Mouse (Mus musculus) hindbrain, embryonic 16.5 days (tissue): ENCODE data around the gene Kctd21. TPM values are rescaled to one million over a fixed set of nuclear protein-coding genes. Genes with fewer than 3 reads are reported as not detected.

Experiments used
- ATAC-seq: fragments of 200-750 bp; cut with Nextera tagmentation; 2 replicates; pipeline ENCODE4 v1.8.0; 2017; ENCODE audit warnings: moderate TSS enrichment, moderate library complexity
- H3K27ac ChIP-seq: fragments of 300-500 bp; sonication (generic); 2 replicates; pipeline ENCODE4 v1.5.1; 2014; ENCODE audit warnings: low read depth, mild to moderate bottlenecking, control low read depth, low read length, moderate library complexity
- H3K27me3 ChIP-seq: fragments of 300-500 bp; sonication (generic); replicated peaks from 2 replicates; pipeline ENCODE4 v1.6.1; 2014; ENCODE audit warnings: low read length; ENCODE audit not compliant: control insufficient read depth, insufficient read depth
- H3K36me3 ChIP-seq: fragments of 300-500 bp; sonication (generic); 2 replicates; pipeline ENCODE4 v1.6.1; 2014; ENCODE audit warnings: mild to moderate bottlenecking, low read length, moderate library complexity, mixed read lengths; ENCODE audit not compliant: control insufficient read depth, insufficient read depth
- H3K4me1 ChIP-seq: fragments of 300-500 bp; sonication (generic); 2 replicates; pipeline ENCODE4 v1.6.1; 2014; ENCODE audit warnings: low read depth, low read length; ENCODE audit not compliant: control insufficient read depth, insufficient read depth
- H3K4me2 ChIP-seq: fragments of 300-500 bp; sonication (generic); 2 replicates; pipeline ENCODE4 v1.6.1; 2014; ENCODE audit warnings: mild to moderate bottlenecking, low read length, control low read depth, moderate library complexity
- H3K4me3 ChIP-seq: fragments of 300-500 bp; sonication (generic); 2 replicates; pipeline ENCODE4 v1.5.1; 2014; ENCODE audit warnings: mild to moderate bottlenecking, low read length, control low read depth, moderate library complexity
- H3K9ac ChIP-seq: fragments of 300-500 bp; sonication (generic); 2 replicates; pipeline ENCODE4 v1.6.1; 2014; ENCODE audit warnings: low read depth, mild to moderate bottlenecking, control low read depth, low read length, moderate library complexity
- H3K9me3 ChIP-seq: fragments of 300-500 bp; sonication (generic); 2 replicates; pipeline ENCODE4 v1.6.1; 2014; ENCODE audit warnings: mild to moderate bottlenecking, low read length, moderate library complexity; ENCODE audit not compliant: control insufficient read depth
- WGBS: fragments of 180-500 bp; shearing (Covaris S2); extraction: QIAGEN DNeasy Blood & Tissue Kit; methylation state at CpG from one replicate; pipeline ENCODE4 v1.1.7; 2014; 5-methylcytosine and 5-hydroxymethylcytosine counted together
- polyA plus RNA-seq: library from polyadenylated mRNA; unstranded; fragments of >200 nt; fragmentation: Nextera tagmentation; extraction: Ambion mirVana; gene quantifications from 2 replicates; pipeline ENCODE4 v1.2.1, GENCODE M21; 2015

Kctd21 gene
- polyA plus RNA-seq, 1 experiment from 2014 or later = 7.7 TPM

DNA sequence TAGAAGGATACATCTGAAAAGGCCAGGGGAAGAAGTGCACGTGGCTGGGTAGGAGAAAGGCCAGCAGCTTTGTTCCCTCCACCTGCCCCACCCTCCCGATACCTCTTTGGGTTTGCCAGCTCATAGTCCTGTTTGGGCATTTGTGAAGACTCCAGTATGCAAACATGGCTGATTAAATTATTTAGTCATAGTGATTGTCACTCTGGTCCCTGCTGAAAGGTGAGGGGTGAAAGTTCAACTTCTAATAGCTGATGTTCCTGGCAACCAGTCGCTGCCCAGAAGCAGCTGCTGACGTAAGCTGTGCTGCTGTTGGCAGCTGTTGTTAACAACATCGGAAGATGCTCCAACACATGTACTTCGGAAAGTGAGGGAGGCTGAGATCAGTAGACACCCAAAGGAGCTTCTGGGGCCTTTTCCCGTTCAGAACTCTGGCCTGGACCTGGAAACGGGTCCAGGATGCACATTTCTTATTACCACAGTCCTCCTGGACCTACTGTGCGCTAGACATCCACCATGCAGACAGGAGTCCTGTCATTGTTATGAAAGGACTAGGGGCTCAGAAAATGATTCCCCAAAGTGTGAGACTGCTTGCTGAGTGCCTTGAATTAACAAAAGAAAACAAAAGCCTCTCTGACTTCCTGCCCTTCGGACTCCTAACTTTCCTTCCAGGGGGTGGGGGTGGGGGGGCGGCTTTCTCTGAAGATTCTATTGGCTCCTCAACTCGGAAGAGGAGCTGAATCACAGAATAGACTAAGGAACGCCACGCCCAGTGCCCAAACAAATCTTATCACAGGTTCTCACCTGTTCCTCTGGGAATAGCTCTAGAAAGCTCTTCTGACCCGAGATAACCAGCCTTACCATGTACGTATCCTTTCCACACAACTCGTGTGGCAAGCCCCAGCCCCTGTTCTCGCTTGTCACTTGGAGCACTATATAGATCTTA lies 9.1 kb downstream of the Kctd21 start:
- H3K9ac ChIP-seq = no peak overlapping the region
- no peak overlapping the region for H3K4me3 ChIP-seq
- 66% methylated on average over 18 of the region's 18 CpGs for WGBS
- H3K27ac ChIP-seq = no peak overlapping the region
- ATAC-seq = no peak
- no peaks in the 10 kb centered on the region for H3K9me3 ChIP-seq
- no peak overlapping the region for H3K4me2 ChIP-seq
- no peaks in the 10 kb centered on the region for H3K27me3 ChIP-seq
- peaks cover 11% of the 10 kb centered on the region for H3K4me1 ChIP-seq
- no peaks in the 10 kb centered on the region for H3K36me3 ChIP-seq

DNA sequence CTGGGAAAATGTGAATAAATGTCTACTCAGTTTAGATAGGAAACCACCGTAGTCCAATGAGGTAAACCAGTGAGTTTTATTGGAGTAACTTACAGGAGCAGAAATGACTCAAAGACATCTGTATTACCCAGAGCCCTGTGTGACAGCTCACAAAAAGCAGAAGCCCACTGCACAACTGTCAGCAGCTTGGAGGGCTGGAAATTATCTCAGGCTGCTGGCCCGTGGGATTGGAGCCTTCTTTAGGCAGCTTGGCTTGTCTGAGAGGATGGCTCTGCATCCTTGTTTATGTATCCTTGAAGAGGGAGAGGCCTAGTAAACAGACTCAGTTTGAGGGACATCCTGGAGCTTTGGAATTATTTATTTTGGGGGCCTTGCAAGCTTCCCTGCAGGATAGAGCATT lies 10.8 kb downstream of the Kctd21 start:
- H3K9ac ChIP-seq = no peak overlapping the region
- WGBS = 85% methylated on average over 2 of the region's 2 CpGs
- no peak overlapping the region for H3K4me2 ChIP-seq
- H3K4me1 ChIP-seq = peaks cover 11% of the 10 kb centered on the region
- H3K9me3 ChIP-seq = no peaks in the 10 kb centered on the region
- H3K27me3 ChIP-seq = no peaks in the 10 kb centered on the region
- ATAC-seq = no peak
- H3K27ac ChIP-seq = no peak overlapping the region
- H3K4me3 ChIP-seq = no peak overlapping the region
- H3K36me3 ChIP-seq = peaks cover 3% of the 10 kb centered on the region

DNA sequence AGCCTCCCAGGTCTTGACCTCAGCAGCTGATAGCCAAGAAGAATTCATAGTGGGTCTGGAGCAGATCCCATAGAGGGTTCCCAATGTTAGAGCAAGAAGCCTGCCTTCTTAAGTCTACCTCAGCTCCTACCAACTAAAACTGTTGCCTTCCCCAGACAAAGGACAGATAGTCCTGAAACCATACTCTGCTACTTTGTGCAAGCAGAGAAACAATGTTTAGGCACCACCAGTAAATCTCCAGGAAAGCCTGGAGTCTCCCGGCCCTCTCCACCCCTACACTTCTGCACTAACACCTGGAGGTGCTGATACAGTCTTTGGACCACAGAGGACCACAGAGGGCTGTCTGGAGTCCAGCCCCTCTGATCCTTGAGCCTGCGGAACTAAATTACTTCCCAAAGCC lies 12.5 kb downstream of the Kctd21 start:
- H3K4me3 ChIP-seq = no peak overlapping the region
- H3K4me1 ChIP-seq = peaks cover 11% of the 10 kb centered on the region
- H3K9ac ChIP-seq = no peak overlapping the region
- H3K36me3 ChIP-seq = peaks cover 3% of the 10 kb centered on the region
- H3K9me3 ChIP-seq = no peaks in the 10 kb centered on the region
- H3K27ac ChIP-seq = no peak overlapping the region
- 91% methylated on average over 2 of the region's 2 CpGs for WGBS
- no peak overlapping the region for H3K4me2 ChIP-seq
- no peak for ATAC-seq
- H3K27me3 ChIP-seq = no peaks in the 10 kb centered on the region

DNA sequence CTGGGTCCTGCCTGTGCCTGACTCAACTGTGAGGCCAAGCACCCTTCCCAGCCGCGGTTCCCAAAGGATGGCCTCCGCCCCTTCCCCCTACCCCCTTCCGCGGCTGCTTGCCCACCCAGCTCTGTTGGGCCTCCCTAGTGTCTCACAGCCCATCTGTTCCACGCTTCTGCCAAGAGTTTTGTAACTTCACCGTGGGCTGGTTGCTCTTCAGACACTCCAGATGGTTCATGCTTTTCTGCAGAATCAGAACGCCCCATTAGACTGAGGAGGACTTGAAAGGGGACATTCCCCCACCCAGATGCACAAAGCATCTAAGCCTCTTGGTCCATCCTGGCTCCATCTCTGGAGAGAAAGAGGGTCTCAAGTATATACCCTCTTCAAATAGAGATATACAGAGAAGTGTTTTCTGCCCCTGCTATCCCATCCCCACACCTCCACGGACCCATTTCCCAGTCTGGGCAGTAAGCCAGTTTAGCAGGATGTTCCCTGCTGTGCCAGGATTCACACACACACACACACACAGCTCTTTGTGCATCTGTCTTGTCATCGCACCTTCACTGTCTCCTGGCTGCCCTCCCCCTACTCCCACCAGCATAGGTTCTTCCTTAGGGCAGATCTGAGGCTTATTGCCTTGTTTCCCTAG lies 13.2 kb downstream of the Kctd21 start:
- Histone ChIP-seq H3K9ac (no peak overlapping the region), H3K9me3 (no peaks in the 10 kb centered on the region), H3K27ac (peak overlapping the region; percentile 25), H3K4me3 (no peak overlapping the region), H3K4me1 (peaks cover 11% of the 10 kb centered on the region), H3K27me3 (no peaks in the 10 kb centered on the region), H3K4me2 (no peak overlapping the region), H3K36me3 (peaks cover 3% of the 10 kb centered on the region)
- WGBS = 47% methylated on average over 10 of the region's 10 CpGs
- peak; percentile 81 for ATAC-seq

DNA sequence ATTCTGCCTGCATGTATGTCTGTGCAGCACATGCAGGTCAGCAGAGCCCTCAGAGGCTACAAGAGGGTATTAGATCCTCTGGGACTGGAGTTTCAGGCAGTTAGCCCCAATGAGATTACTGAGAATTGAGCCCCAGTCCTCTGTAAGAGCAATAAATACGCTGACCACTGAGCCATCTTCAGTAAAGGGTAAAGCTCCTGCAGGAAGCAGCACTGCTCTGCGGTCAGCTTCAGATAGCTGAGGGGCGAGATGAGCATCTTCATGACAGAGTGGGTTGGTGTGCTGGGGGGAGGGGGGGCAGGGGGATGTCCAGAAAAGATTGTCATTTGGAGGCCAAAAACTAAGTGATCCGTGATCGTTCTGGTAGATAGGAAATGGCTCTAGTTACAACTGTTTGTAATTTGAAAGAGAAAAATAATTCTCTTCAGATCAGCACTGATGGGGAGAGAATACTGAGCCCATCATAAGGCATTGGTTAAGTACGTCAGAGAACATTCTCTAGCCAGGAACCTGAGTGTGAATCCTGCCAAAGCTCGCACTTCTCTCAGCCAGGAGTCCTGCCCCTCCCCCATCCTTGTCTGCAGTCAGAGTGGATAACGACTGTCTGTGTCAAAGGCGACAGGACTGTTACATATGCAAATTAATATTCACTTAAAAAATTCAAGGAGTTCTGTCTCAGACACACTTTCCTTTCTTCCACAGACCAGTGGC lies 14.1 kb downstream of the Kctd21 start:
- no peak overlapping the region for H3K9ac ChIP-seq
- no peak overlapping the region for H3K4me2 ChIP-seq
- no peak for ATAC-seq
- no peaks in the 10 kb centered on the region for H3K27me3 ChIP-seq
- H3K4me1 ChIP-seq = peaks cover 11% of the 10 kb centered on the region
- 64% methylated on average over 9 of the region's 9 CpGs for WGBS
- no peak overlapping the region for H3K4me3 ChIP-seq
- no peaks in the 10 kb centered on the region for H3K9me3 ChIP-seq
- peaks cover 3% of the 10 kb centered on the region for H3K36me3 ChIP-seq
- H3K27ac ChIP-seq = peak overlapping the region; percentile 25; the same call in 1 of the 2 replicates

DNA sequence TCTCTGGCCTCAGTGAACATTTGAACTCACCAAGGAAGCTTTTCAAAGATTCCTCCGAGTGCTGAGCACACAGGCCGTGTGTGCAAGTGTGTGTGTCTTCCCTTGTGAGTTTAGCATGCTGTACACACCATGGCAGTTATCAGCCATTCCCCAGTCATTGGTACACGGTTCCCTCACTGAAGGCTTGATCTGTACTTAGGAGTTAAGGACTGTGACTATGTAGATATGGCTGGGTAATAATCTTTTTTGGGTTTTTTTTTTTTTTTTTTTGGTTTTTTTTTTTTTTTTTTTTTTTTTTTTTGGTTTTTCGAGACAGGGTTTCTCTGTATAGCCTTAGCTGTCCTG lies 14.7 kb downstream of the Kctd21 start:
- 75% methylated on average over 3 of the region's 4 CpGs for WGBS
- H3K9me3 ChIP-seq = no peaks in the 10 kb centered on the region
- no peaks in the 10 kb centered on the region for H3K27me3 ChIP-seq
- H3K4me2 ChIP-seq = no peak overlapping the region
- no peak overlapping the region for H3K9ac ChIP-seq
- H3K36me3 ChIP-seq = peaks cover 3% of the 10 kb centered on the region
- H3K27ac ChIP-seq = no peak overlapping the region
- no peak overlapping the region for H3K4me3 ChIP-seq
- H3K4me1 ChIP-seq = peaks cover 11% of the 10 kb centered on the region
- no peak for ATAC-seq

DNA sequence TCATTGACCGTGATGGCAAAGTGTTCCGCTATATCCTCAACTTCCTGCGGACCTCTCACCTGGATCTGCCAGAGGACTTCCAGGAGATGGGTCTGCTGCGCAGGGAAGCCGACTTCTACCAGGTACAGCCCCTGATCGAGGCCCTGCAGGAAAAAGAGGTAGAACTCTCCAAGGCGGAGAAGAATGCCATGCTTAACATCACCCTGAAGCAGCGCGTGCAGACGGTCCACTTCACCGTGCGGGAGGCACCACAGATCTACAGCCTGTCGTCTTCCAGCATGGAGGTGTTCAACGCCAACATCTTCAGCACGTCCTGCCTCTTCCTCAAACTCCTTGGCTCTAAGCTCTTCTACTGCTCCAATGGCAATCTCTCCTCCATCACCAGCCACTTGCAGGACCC lies 15.3 kb downstream of the Kctd21 start:
- H3K9ac ChIP-seq = no peak overlapping the region
- no peaks in the 10 kb centered on the region for H3K9me3 ChIP-seq
- H3K27ac ChIP-seq = no peak overlapping the region
- WGBS = 97% methylated on average over 15 of the region's 15 CpGs
- H3K4me3 ChIP-seq = no peak overlapping the region
- H3K36me3 ChIP-seq = peaks cover 3% of the 10 kb centered on the region
- peaks cover 11% of the 10 kb centered on the region for H3K4me1 ChIP-seq
- no peak overlapping the region for H3K4me2 ChIP-seq
- ATAC-seq = no peak
- no peaks in the 10 kb centered on the region for H3K27me3 ChIP-seq

DNA sequence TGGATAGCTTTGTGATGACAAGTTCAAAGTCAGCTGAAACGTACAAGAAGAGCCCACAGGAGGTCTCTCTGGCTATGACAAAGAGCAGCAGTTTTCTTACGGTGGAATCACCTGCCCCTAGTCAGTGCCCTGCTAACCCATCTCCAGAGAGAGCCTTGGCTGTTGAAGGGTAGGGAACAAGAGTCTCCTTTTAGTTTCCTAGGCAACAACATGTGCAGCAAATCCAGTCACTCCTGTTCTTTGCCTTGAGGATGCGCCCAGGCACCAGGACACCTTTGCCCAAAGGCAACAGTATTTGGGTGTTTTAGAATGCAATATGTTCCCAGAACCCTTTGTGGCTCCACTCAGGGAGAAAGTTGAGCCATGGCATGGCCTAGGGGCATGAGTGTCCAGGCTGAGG lies 16.2 kb downstream of the Kctd21 start:
- Histone ChIP-seq H3K4me3 (no peak overlapping the region), H3K36me3 (peaks cover 3% of the 10 kb centered on the region), H3K4me1 (peaks cover 11% of the 10 kb centered on the region), H3K4me2 (no peak overlapping the region), H3K27ac (no peak overlapping the region), H3K9me3 (no peaks in the 10 kb centered on the region), H3K9ac (no peak overlapping the region), H3K27me3 (no peaks in the 10 kb centered on the region)
- ATAC-seq = no peak
- 85% methylated on average over 3 of the region's 3 CpGs for WGBS

DNA sequence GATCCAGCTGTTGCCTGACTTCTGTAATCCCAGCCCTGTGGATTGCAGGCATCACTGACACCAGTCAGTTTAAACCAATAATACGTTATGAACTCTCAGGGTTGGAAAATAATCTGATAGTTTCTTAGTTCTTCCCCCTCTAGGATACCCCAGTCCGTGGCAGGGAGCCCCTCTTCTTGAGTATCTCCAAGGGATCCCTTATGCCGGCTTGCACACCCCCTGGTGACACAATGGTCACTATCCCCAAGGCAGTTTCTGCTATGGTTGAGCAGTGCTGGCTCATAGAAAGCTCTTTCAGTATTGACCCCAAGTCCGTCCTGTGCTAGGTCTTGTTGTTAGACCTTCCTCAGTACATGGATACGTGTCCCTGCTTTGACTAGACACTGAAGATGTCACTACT lies 16.7 kb downstream of the Kctd21 start:
- H3K27ac ChIP-seq = no peak overlapping the region
- 83% methylated on average over 5 of the region's 5 CpGs for WGBS
- H3K4me1 ChIP-seq = peaks cover 11% of the 10 kb centered on the region
- no peak overlapping the region for H3K4me3 ChIP-seq
- ATAC-seq = no peak
- H3K4me2 ChIP-seq = no peak overlapping the region
- H3K36me3 ChIP-seq = peaks cover 3% of the 10 kb centered on the region
- H3K9ac ChIP-seq = no peak overlapping the region
- H3K9me3 ChIP-seq = no peaks in the 10 kb centered on the region
- H3K27me3 ChIP-seq = no peaks in the 10 kb centered on the region
